Mouse (Mus musculus): Measurements from ENCODE around the gene Rnpep. TPM values are rescaled to one million over a fixed set of nuclear protein-coding genes. Genes with fewer than 3 reads are reported as not detected.

Rnpep gene
- polyA plus RNA-seq, 1 experiment from 2014 or later = 101 TPM

- Histone ChIP-seq H3K4me1 (replicated peaks) (peaks cover 33% of the 10 kb centered on the region), H3K36me3 (peaks cover 15% of the 10 kb centered on the region), H3K9me3 (no peaks in the 10 kb centered on the region), H3K27ac (peak overlapping the region; percentile 94), H3K4me3 (peak overlapping the region; percentile 83), H3K4me2 (peak overlapping the region; percentile 78), H3K9ac (peak overlapping the region; percentile 97), H3K27me3 (no peaks in the 10 kb centered on the region)
- no peak for ATAC-seq (ENCODE audit: low FRiP score)
- WGBS = 45% methylated on average over 13 of the region's 13 CpGs
Measured at GRCm38 (mm10) chr1:135282536-135283286, 1.2 kb downstream of the Rnpep start.

GRCm38 (mm10) chr1:135281841-135282240 is 2.0 kb downstream of the Rnpep start:
- WGBS = 96% methylated on average over 17 of the region's 17 CpGs
- Histone ChIP-seq H3K4me2 (no peak overlapping the region), H3K27me3 (no peaks in the 10 kb centered on the region), H3K4me3 (no peak overlapping the region), H3K9ac (no peak overlapping the region), H3K9me3 (no peaks in the 10 kb centered on the region), H3K4me1 (replicated peaks) (peaks cover 33% of the 10 kb centered on the region), H3K36me3 (peaks cover 24% of the 10 kb centered on the region), H3K27ac (no peak overlapping the region)
- ATAC-seq (ENCODE audit: low FRiP score) = no peak

DNA sequence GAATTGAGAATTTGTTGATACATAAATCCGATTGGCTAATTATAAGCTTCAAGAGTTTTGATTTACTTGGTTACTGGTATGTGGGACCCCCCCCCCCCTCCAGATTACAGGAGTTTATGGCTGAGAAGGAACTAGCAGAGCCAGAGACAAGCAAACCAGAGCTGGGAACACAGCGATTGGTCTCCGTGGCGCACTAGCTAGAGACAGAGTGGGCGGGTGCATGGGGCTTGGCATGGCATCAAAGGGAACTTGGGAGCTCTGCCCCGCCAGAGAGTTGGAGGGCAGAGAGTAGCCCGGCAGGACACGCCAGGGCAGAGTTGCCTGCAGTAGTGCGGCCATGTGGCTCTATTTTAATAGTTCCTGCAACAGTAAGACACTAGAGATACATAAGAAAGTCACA is 3.2 kb downstream of the Rnpep start:
- WGBS = 76% methylated on average over 9 of the region's 9 CpGs
- H3K36me3 ChIP-seq = peaks cover 34% of the 10 kb centered on the region
- no peaks in the 10 kb centered on the region for H3K27me3 ChIP-seq
- no peak overlapping the region for H3K4me3 ChIP-seq
- peaks cover 33% of the 10 kb centered on the region for H3K4me1 ChIP-seq (replicated peaks)
- no peak overlapping the region for H3K9ac ChIP-seq
- H3K4me2 ChIP-seq = no peak overlapping the region
- H3K27ac ChIP-seq = no peak overlapping the region
- no peaks in the 10 kb centered on the region for H3K9me3 ChIP-seq
- ATAC-seq (ENCODE audit: low FRiP score) = no peak

DNA sequence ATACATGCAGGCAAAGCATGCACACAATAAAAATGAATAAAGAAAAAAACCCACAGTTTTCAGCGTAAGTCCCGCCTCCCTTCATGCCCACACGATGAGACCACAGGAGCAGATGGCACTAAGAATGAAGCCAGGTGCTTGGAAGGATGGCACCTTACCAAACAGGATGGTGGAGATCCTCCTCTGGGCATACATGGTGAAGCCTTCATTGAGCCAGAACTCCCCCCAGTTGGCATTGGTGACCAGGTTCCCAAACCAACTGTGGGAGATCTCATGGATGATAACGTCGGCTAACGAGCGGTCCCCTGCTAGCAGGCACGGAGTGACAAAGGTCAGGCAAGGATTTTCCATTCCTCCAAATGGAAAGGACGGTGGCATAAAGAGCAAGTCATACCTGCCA is 12.5 kb downstream of the Rnpep start:
- Histone ChIP-seq H3K27ac (no peak overlapping the region), H3K4me2 (no peak overlapping the region), H3K9ac (no peak overlapping the region), H3K4me3 (no peak overlapping the region), H3K36me3 (peaks cover 76% of the 10 kb centered on the region), H3K27me3 (no peaks in the 10 kb centered on the region), H3K4me1 (replicated peaks) (no peaks in the 10 kb centered on the region), H3K9me3 (no peaks in the 10 kb centered on the region)
- 90% methylated on average over 9 of the region's 9 CpGs for WGBS
- ATAC-seq (ENCODE audit: low FRiP score) = no peak

GRCm38 (mm10) chr1:135267663-135268446 is 16.0 kb downstream of the Rnpep start:
- H3K4me1 ChIP-seq (replicated peaks) = no peaks in the 10 kb centered on the region
- H3K36me3 ChIP-seq = peaks cover 90% of the 10 kb centered on the region
- no peaks in the 10 kb centered on the region for H3K27me3 ChIP-seq
- 91% methylated on average over 10 of the region's 10 CpGs for WGBS
- no peak for ATAC-seq (ENCODE audit: low FRiP score)
- H3K27ac ChIP-seq = no peak overlapping the region
- H3K9ac ChIP-seq = no peak overlapping the region
- no peak overlapping the region for H3K4me2 ChIP-seq
- H3K4me3 ChIP-seq = no peak overlapping the region
- H3K9me3 ChIP-seq = no peaks in the 10 kb centered on the region

- no peak overlapping the region for H3K27ac ChIP-seq
- no peak overlapping the region for H3K9ac ChIP-seq
- no peaks in the 10 kb centered on the region for H3K27me3 ChIP-seq
- peaks cover 89% of the 10 kb centered on the region for H3K36me3 ChIP-seq
- no peak overlapping the region for H3K4me2 ChIP-seq
- WGBS = 93% methylated on average over 5 of the region's 5 CpGs
- no peaks in the 10 kb centered on the region for H3K9me3 ChIP-seq
- no peak for ATAC-seq (ENCODE audit: low FRiP score)
- no peaks in the 10 kb centered on the region for H3K4me1 ChIP-seq (replicated peaks)
- no peak overlapping the region for H3K4me3 ChIP-seq
Measured at GRCm38 (mm10) chr1:135265834-135266233, 18.1 kb downstream of the Rnpep start.

- H3K27ac ChIP-seq = no peak overlapping the region
- peaks cover 7% of the 10 kb centered on the region for H3K4me1 ChIP-seq (replicated peaks)
- no peak overlapping the region for H3K4me2 ChIP-seq
- WGBS = 92% methylated on average over 9 of the region's 9 CpGs
- no peak overlapping the region for H3K4me3 ChIP-seq
- H3K9ac ChIP-seq = no peak overlapping the region
- peaks cover 4% of the 10 kb centered on the region; the same call in 1 of the 2 replicates for H3K27me3 ChIP-seq
- no peak for ATAC-seq (ENCODE audit: low FRiP score)
- H3K36me3 ChIP-seq = peaks cover 72% of the 10 kb centered on the region
- no peaks in the 10 kb centered on the region for H3K9me3 ChIP-seq
Measured at GRCm38 (mm10) chr1:135263316-135263715, 20.6 kb downstream of the Rnpep start.

DNA sequence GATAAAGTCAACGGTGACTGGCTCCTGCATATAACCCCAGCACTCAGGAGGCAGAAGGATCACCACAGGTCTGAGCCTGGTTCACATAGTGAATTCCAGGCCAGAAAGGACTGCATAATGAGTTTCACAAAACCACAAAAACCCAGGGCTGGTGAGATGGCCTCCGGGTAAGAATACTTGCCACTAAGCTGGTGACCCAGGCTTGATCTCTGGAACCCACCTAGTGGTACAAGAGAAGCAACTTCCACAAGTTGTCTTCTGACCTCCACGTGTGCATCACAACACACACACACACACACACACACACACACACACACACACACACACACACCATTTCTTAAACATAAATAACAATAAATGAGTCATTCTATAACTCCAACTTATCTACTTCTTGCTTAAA is 21.6 kb downstream of the Rnpep start:
- ATAC-seq (ENCODE audit: low FRiP score) = no peak
- H3K4me3 ChIP-seq = no peak overlapping the region
- no peaks in the 10 kb centered on the region for H3K9me3 ChIP-seq
- no peak overlapping the region for H3K9ac ChIP-seq
- H3K27ac ChIP-seq = no peak overlapping the region
- peaks cover 12% of the 10 kb centered on the region; the same call in 1 of the 2 replicates for H3K27me3 ChIP-seq
- WGBS = 94% methylated on average over 3 of the region's 3 CpGs
- peaks cover 62% of the 10 kb centered on the region for H3K36me3 ChIP-seq
- H3K4me1 ChIP-seq (replicated peaks) = peaks cover 10% of the 10 kb centered on the region
- H3K4me2 ChIP-seq = no peak overlapping the region

- H3K36me3 ChIP-seq = peaks cover 48% of the 10 kb centered on the region
- H3K27ac ChIP-seq = no peak overlapping the region
- H3K9ac ChIP-seq = no peak overlapping the region
- 72% methylated on average over 6 of the region's 6 CpGs for WGBS
- no peak overlapping the region for H3K4me3 ChIP-seq
- H3K4me1 ChIP-seq (replicated peaks) = peaks cover 10% of the 10 kb centered on the region
- no peak for ATAC-seq (ENCODE audit: low FRiP score)
- H3K4me2 ChIP-seq = no peak overlapping the region
- no peaks in the 10 kb centered on the region for H3K9me3 ChIP-seq
- peaks cover 16% of the 10 kb centered on the region for H3K27me3 ChIP-seq
Measured at GRCm38 (mm10) chr1:135260931-135261330, 23.0 kb downstream of the Rnpep start.

- Histone ChIP-seq H3K36me3 (peaks cover 30% of the 10 kb centered on the region), H3K27ac (0 out of 2 replicates have a peak overlapping the region, but pooled peaks have one; percentile 26), H3K4me2 (peak overlapping the region; percentile 46), H3K9ac (peak overlapping the region; percentile 49; the same call in 1 of the 2 replicates), H3K4me1 (replicated peaks) (peaks cover 10% of the 10 kb centered on the region), H3K9me3 (no peaks in the 10 kb centered on the region), H3K27me3 (peaks cover 16% of the 10 kb centered on the region), H3K4me3 (peak overlapping the region; percentile 14; the same call in 1 of the 2 replicates)
- ATAC-seq (ENCODE audit: low FRiP score) = peak; percentile 79
- 2% methylated on average over 10 of the region's 10 CpGs for WGBS
Measured at GRCm38 (mm10) chr1:135259128-135259436, 24.8 kb downstream of the Rnpep start.

DNA sequence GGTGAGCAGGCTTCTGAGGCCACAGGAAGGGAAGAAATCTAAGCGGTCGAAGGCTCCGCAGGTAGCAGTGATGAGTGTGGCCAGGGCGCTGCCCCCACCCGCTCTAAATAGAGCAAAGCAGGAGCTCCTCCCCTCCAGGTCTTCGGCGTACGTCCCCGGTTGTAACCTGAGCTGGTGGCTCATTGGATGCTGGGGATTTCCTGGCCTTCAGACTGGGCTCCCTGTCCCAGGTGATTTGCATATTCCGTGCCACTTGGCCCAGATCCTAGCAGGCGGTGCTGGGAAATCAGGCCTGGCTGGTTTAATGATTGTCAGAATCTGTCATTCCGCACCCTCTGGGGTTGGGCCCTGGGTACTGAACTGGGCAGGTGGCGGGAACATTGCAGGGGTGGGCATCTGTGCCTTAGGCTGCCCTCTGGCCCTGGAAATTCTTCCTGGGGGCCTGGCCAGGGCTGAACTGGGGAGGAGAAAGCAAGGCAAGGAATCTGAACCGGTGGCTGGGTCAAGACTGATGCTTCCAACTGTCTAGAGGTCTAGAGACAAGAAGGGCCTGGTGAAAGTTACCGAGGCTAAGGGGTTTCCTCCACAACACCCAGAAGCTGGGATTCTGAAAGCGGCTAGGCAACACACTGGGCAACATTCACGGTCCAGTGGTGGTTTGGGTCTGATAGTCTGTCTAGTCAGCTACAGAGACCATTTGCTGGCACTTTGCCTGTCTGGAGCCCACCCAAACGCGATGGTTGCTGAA is 25.3 kb downstream of the Rnpep start, which contains the start of gene Elf3:
Gene Elf3 (minus strand): TSS at position 189 of the 748 bp plus-strand sequence.
- peak within 1 kb of the TSS; percentile 46 for H3K4me2 ChIP-seq
- H3K9me3 ChIP-seq = no peaks in the 10 kb centered on the region
- peak within 1 kb of the TSS; percentile 14; the same call in 1 of the 2 replicates for H3K4me3 ChIP-seq
- peaks cover 10% of the 10 kb centered on the region for H3K4me1 ChIP-seq (replicated peaks)
- H3K36me3 ChIP-seq = peaks cover 25% of the 10 kb centered on the region
- 9% methylated on average over 19 of the region's 19 CpGs for WGBS
- H3K27ac ChIP-seq = 0 out of 2 replicates have a peak within 1 kb of the TSS, but pooled peaks have one; percentile 26
- ATAC-seq (ENCODE audit: low FRiP score) = peak; percentile 70
- H3K9ac ChIP-seq = peak within 1 kb of the TSS; percentile 49; the same call in 1 of the 2 replicates
- peaks cover 16% of the 10 kb centered on the region for H3K27me3 ChIP-seq

DNA sequence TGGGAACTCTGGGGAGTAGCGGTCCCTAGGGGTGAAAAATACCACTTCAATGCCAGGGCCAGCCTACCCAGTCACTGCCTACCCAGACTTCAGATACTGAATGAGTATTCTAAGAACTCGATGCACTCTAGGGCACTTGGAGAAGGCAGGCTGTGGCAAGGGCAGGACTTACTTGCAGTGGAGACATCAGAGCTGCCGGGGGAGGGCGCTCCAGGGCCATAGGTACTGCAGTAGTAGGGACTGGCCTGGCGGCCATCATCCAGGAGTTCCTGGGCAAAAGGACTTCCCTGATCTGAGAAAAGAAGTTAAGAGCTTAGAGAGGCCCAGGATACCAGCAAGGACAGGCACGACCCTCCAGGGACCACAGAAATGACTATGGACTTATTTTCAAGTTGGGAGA is 27.6 kb downstream of the Rnpep start:
- Histone ChIP-seq H3K9ac (no peak overlapping the region), H3K4me1 (replicated peaks) (peaks cover 10% of the 10 kb centered on the region), H3K36me3 (peaks cover 3% of the 10 kb centered on the region; the same call in 1 of the 2 replicates), H3K4me2 (no peak overlapping the region), H3K27me3 (peaks cover 16% of the 10 kb centered on the region), H3K4me3 (no peak overlapping the region), H3K27ac (no peak overlapping the region), H3K9me3 (no peaks in the 10 kb centered on the region)
- ATAC-seq (ENCODE audit: low FRiP score) = no peak
- 79% methylated on average over 6 of the region's 6 CpGs for WGBS

Data from hindbrain, embryonic 13.5 days (tissue).